Mouse (Mus musculus) G1E (cell line): Measurements from ENCODE around the gene Olfr1316. TPM values are rescaled to one million over a fixed set of nuclear protein-coding genes. Genes with fewer than 3 reads are reported as not detected.

ENCODE experiments used
- ATAC-seq: 2 replicates; pipeline ENCODE4 v1.8.0; 2016; ENCODE audit warnings: mild to moderate bottlenecking; ENCODE audit not compliant: insufficient number of reproducible peaks, poor library complexity, low FRiP score, severe bottlenecking; ENCODE audit errors: extremely low read depth
- DNase-seq: peaks from one replicate; pipeline ENCODE4 v3.0.0; 2012; ENCODE audit warnings: low spot score
- H3K27me3 ChIP-seq: 2 replicates; pipeline ENCODE4 v1.6.1; 2012; ENCODE audit warnings: mild to moderate bottlenecking, low read length, inconsistent platforms; ENCODE audit not compliant: insufficient read depth
- H3K36me3 ChIP-seq: replicated peaks from 2 replicates; pipeline ENCODE3; 2012; ENCODE audit warnings: mild to moderate bottlenecking, inconsistent platforms
- H3K4me1 ChIP-seq: 2 replicates; pipeline ENCODE4 v1.6.1; 2012; ENCODE audit warnings: low read depth, low read length, inconsistent platforms, mixed read lengths; ENCODE audit not compliant: insufficient read depth
- H3K4me3 ChIP-seq: 2 replicates; pipeline ENCODE4 v1.5.1; 2012; ENCODE audit warnings: low read depth, mild to moderate bottlenecking, inconsistent platforms, low read length, moderate library complexity, mixed read lengths
- H3K9me3 ChIP-seq: replicated peaks from 2 replicates; pipeline ENCODE4 v1.6.1; 2012; ENCODE audit warnings: inconsistent platforms
- CTCF ChIP-seq: IDR thresholded peaks from 2 replicates; pipeline ENCODE4 v1.5.1; 2012; ENCODE audit warnings: low read depth, low read length, inconsistent platforms, mixed read lengths
- GATA1 ChIP-seq: IDR thresholded peaks from 2 replicates; pipeline ENCODE4 v1.6.1; 2012; ENCODE audit warnings: borderline replicate concordance, low read length, inconsistent platforms, mixed read lengths
- GATA2 ChIP-seq: IDR thresholded peaks from 2 replicates; pipeline ENCODE4 v1.6.1; 2012; ENCODE audit warnings: low read depth, low read length, inconsistent platforms, borderline replicate concordance
- POLR2AphosphoS5 ChIP-seq: IDR thresholded peaks from 2 replicates; pipeline ENCODE4 v1.6.1; 2012; ENCODE audit warnings: low read depth, low read length, inconsistent platforms; ENCODE audit not compliant: insufficient replicate concordance
- TAL1 ChIP-seq: conservative IDR thresholded peaks from 2 replicates; pipeline ENCODE4 v1.6.1; 2012; ENCODE audit warnings: low read depth, low read length, inconsistent platforms, mixed read lengths
- polyA plus RNA-seq: library from polyadenylated mRNA; stranded (reverse); fragments of >175 nt; gene quantifications from 2 replicates; pipeline ENCODE4 v1.2.3, GENCODE M21; 2012
- total RNA-seq, 2 experiments: library from RNA; stranded (forward) in 1 of 2; stranded (reverse) in 1 of 2; fragments of 200-1000 nt in 1 of 2; fragments of >200 nt in 1 of 2; fragmentation: Nextera tagmentation in 1 of 2; gene quantifications; 2 replicates each; pipeline ENCODE4 v1.2.3; 2014 to 2017

Olfr1316 gene
- total RNA-seq (2014; fragmentation: Nextera tagmentation) (not detected in 2 replicates), total RNA-seq (2017) (0.06 and 0.11 TPM in 2 replicates), polyA plus RNA-seq (not detected in 2 replicates)

DNA sequence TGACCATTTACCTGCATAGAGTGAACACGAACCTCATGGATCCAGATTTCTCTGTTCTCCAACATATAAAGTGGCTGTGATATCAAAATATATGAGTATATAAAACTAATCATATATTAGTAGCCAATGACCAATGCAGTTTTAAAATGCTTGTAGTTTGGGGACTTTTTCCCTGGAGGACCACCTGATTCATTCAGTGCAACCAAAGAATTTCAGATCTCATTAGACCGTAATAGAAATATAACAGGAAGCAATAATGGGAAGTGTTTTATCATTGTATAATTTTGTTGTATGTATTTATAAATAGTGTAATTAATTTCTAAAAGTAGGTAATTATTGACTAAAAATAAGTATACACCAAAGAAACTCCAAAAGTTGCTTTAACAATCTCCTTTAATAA is at the start of gene Olfr1316:
TSS of gene Olfr1316 (minus strand) at position 101 of the 400 bp plus-strand sequence.
- Histone ChIP-seq H3K4me1 (no peaks in the 10 kb centered on the region), H3K9me3 (no peaks in the 10 kb centered on the region), H3K4me3 (no peak within 1 kb of the TSS), H3K36me3 (no peaks in the 10 kb centered on the region), H3K27me3 (no peaks in the 10 kb centered on the region)
- ATAC-seq (no peak), DNase-seq (no peak)
- TF ChIP-seq GATA2 (no peak), CTCF (no peak), TAL1 (no peak), POLR2AphosphoS5 (no peak)

- Histone ChIP-seq H3K27me3 (no peaks in the 10 kb centered on the region), H3K4me3 (no peak within 1 kb of the TSS), H3K9me3 (no peaks in the 10 kb centered on the region), H3K4me1 (no peaks in the 10 kb centered on the region), H3K36me3 (no peaks in the 10 kb centered on the region)
- TF ChIP-seq GATA1, result no peak
- TF ChIP-seq TAL1, result no peak
- no peak for TF ChIP-seq CTCF
- no peak for TF ChIP-seq GATA2
- no peak for TF ChIP-seq POLR2AphosphoS5
- DNase-seq (no peak), ATAC-seq (no peak)
These were observed 19.1 kb upstream of the Olfr1316 start, which contains the start of gene Olfr1318 for GRCm38 (mm10) chr2:112153898-112154297. Gene Olfr1318, plus strand, starts transcription at chr2:112154198.

DNA sequence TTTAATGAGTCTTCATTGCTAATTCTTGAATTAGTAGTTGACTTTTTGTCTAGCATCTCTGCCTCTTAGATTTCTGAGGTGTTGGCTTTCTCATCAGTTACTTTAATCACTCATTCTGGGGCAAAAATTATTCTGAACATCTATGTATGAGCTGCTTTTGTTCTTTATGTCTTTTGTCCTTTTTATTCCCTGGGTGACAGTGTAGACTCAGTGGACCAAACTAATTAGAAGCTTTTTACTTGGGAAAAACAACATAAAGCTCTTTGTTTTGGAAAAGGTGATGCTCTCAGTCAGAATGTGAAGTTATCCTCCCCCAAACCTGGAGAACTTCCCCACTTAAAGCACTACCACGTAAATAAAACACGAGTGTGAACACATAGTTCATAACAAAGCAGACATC is 5.3 kb upstream of the Olfr1316 start, which contains the start of gene Olfr1317:
TSS of gene Olfr1317 (plus strand) at position 301 of the 400 bp plus-strand sequence.
- Histone ChIP-seq H3K9me3 (no peaks in the 10 kb centered on the region), H3K36me3 (no peaks in the 10 kb centered on the region), H3K27me3 (no peaks in the 10 kb centered on the region), H3K4me1 (no peaks in the 10 kb centered on the region), H3K4me3 (no peak within 1 kb of the TSS)
- DNase-seq (no peak), ATAC-seq (no peak)
- TF ChIP-seq POLR2AphosphoS5, result no peak
- TF ChIP-seq GATA1, result no peak
- TF ChIP-seq GATA2, result no peak
- no peak for TF ChIP-seq TAL1
- TF ChIP-seq CTCF, result no peak

DNA sequence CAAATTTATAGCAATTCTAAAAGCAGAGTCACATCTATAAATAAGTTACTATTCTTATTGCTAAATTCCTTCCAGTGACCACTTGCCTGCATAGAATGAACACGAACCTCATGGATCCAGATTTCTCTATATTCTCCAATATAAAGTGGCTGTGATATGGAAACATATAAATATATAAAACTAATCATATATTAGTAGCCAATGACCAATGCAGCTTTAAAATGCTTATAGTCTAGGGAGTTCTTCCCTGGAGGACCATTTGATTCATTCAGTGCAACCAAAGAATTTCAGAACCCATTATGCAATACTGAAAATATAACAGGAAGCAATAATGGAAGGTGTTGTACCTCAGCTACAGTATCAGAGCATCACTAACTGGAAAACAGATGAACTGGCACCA is 19.4 kb downstream of the Olfr1316 start, which contains the start of gene Olfr1315-ps1:
TSS of gene Olfr1315-ps1 (minus strand) at position 101 of the 400 bp plus-strand sequence.
- TF ChIP-seq TAL1 (no peak), POLR2AphosphoS5 (no peak), GATA1 (no peak), CTCF (no peak), GATA2 (no peak)
- no peak for ATAC-seq
- H3K9me3 ChIP-seq, result no peaks in the 10 kb centered on the region
- H3K4me1 ChIP-seq, result no peaks in the 10 kb centered on the region
- DNase-seq, result no peak
- H3K36me3 ChIP-seq, result no peaks in the 10 kb centered on the region
- H3K4me3 ChIP-seq, result no peak within 1 kb of the TSS
- H3K27me3 ChIP-seq, result no peaks in the 10 kb centered on the region

GRCm38 (mm10) chr2:112096681-112097080 is 38.1 kb downstream of the Olfr1316 start, which contains the start of gene Olfr1314:
Gene Olfr1314, minus strand, starts transcription at chr2:112096781.
- TF ChIP-seq CTCF (no peak), GATA1 (no peak), GATA2 (no peak)
- Histone ChIP-seq H3K9me3 (no peaks in the 10 kb centered on the region), H3K4me3 (no peak within 1 kb of the TSS), H3K27me3 (no peaks in the 10 kb centered on the region), H3K4me1 (no peaks in the 10 kb centered on the region), H3K36me3 (no peaks in the 10 kb centered on the region)
- ATAC-seq, result no peak
- no peak for DNase-seq

DNA sequence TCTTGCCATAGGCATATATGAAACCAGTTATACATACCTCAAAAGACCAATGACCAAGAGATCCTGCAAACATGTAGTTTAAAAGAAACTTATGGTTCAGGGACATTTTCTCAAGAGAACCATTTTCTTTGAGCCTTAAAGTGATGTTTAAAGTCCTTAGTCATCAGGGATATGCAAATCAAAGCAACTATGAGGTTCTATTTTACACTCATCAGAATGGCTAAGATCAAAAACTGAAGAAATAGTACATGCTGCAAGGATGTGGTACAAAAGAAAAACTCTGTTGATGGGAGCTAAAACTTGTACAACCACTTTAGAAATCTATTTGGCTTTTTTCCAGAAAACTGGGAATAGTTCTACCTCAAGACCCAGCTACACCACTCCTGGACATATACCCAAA is 57.0 kb downstream of the Olfr1316 start, which contains the start of gene Olfr1313:
TSS of gene Olfr1313 (minus strand) at position 101 of the 400 bp plus-strand sequence.
- no peak within 1 kb of the TSS for H3K4me3 ChIP-seq
- H3K4me1 ChIP-seq, result no peaks in the 10 kb centered on the region
- DNase-seq (no peak), ATAC-seq (no peak)
- H3K36me3 ChIP-seq, result no peaks in the 10 kb centered on the region
- TF ChIP-seq POLR2AphosphoS5 (no peak), GATA2 (no peak), CTCF (no peak), GATA1 (no peak), TAL1 (no peak)
- no peaks in the 10 kb centered on the region for H3K27me3 ChIP-seq
- H3K9me3 ChIP-seq, result no peaks in the 10 kb centered on the region

Other genes starting within 250 kb of the Olfr1316 start
- gene Olfr1306, start 218.7 kb downstream of the Olfr1316 start, total RNA-seq (2014; fragmentation: Nextera tagmentation), result not detected in 2 replicates
- gene Olfr1306, start 218.7 kb downstream of the Olfr1316 start, total RNA-seq (2017), result 0.11 TPM in 1 of 2 replicates, not detected in the other
- not detected in 2 replicates for gene Olfr1306, start 218.7 kb downstream of the Olfr1316 start, polyA plus RNA-seq
- not detected in 2 replicates for gene Olfr1307, start 185.5 kb downstream of the Olfr1316 start, total RNA-seq (2014; fragmentation: Nextera tagmentation)
- gene Olfr1307, start 185.5 kb downstream of the Olfr1316 start, total RNA-seq (2017), result 0.06 and 0.11 TPM in 2 replicates
- gene Olfr1307, start 185.5 kb downstream of the Olfr1316 start, polyA plus RNA-seq, result not detected in 2 replicates
- gene Olfr1308, start 170.0 kb downstream of the Olfr1316 start, total RNA-seq (2014; fragmentation: Nextera tagmentation), result not detected in 2 replicates
- 0.27 TPM in 1 of 2 replicates, not detected in the other for gene Olfr1308, start 170.0 kb downstream of the Olfr1316 start, total RNA-seq (2017)
- gene Olfr1308, start 170.0 kb downstream of the Olfr1316 start, polyA plus RNA-seq, result not detected in 2 replicates
- gene Olfr1309, start 144.7 kb downstream of the Olfr1316 start, total RNA-seq (2014; fragmentation: Nextera tagmentation), result not detected in 2 replicates
- 0.05 and 0.06 TPM in 2 replicates for gene Olfr1309, start 144.7 kb downstream of the Olfr1316 start, total RNA-seq (2017)
- gene Olfr1309, start 144.7 kb downstream of the Olfr1316 start, polyA plus RNA-seq, result not detected in 2 replicates
- not detected in 2 replicates for gene Olfr1310, start 122.3 kb downstream of the Olfr1316 start, total RNA-seq (2014; fragmentation: Nextera tagmentation)
- under 0.01 TPM in 1 of 2 replicates, not detected in the other for gene Olfr1310, start 122.3 kb downstream of the Olfr1316 start, total RNA-seq (2017)
- not detected in 2 replicates for gene Olfr1310, start 122.3 kb downstream of the Olfr1316 start, polyA plus RNA-seq
- gene Olfr1311, start 110.6 kb downstream of the Olfr1316 start, total RNA-seq (2014; fragmentation: Nextera tagmentation), result not detected in 2 replicates
- 0.12 and 0.16 TPM in 2 replicates for gene Olfr1311, start 110.6 kb downstream of the Olfr1316 start, total RNA-seq (2017)
- gene Olfr1311, start 110.6 kb downstream of the Olfr1316 start, polyA plus RNA-seq, result not detected in 2 replicates
- not detected in 2 replicates for gene Olfr1312, start 84.7 kb downstream of the Olfr1316 start, total RNA-seq (2014; fragmentation: Nextera tagmentation)
- 0.11 and 0.23 TPM in 2 replicates for gene Olfr1312, start 84.7 kb downstream of the Olfr1316 start, total RNA-seq (2017)
- not detected in 2 replicates for gene Olfr1312, start 84.7 kb downstream of the Olfr1316 start, polyA plus RNA-seq
- gene Olfr1313, start 57.1 kb downstream of the Olfr1316 start, total RNA-seq (2014; fragmentation: Nextera tagmentation), result not detected in 2 replicates
- gene Olfr1313, start 57.1 kb downstream of the Olfr1316 start, total RNA-seq (2017), result 0.11 and 0.12 TPM in 2 replicates
- not detected in 2 replicates for gene Olfr1313, start 57.1 kb downstream of the Olfr1316 start, polyA plus RNA-seq
- gene Olfr1314, start 38.2 kb downstream of the Olfr1316 start, total RNA-seq (2014; fragmentation: Nextera tagmentation), result not detected in 2 replicates
- gene Olfr1314, start 38.2 kb downstream of the Olfr1316 start, total RNA-seq (2017), result 0.16 and 0.17 TPM in 2 replicates
- gene Olfr1314, start 38.2 kb downstream of the Olfr1316 start, polyA plus RNA-seq, result not detected in 2 replicates
- not detected in 2 replicates for gene Olfr1315-ps1, start 19.5 kb downstream of the Olfr1316 start, total RNA-seq (2014; fragmentation: Nextera tagmentation)
- gene Olfr1315-ps1, start 19.5 kb downstream of the Olfr1316 start, total RNA-seq (2017), result not detected in 2 replicates
- gene Olfr1315-ps1, start 19.5 kb downstream of the Olfr1316 start, polyA plus RNA-seq, result not detected in 2 replicates
- not detected in 2 replicates for gene Olfr1317, start 5.4 kb upstream of the Olfr1316 start, total RNA-seq (2014; fragmentation: Nextera tagmentation)
- 0.12 TPM in 1 of 2 replicates, not detected in the other for gene Olfr1317, start 5.4 kb upstream of the Olfr1316 start, total RNA-seq (2017)
- gene Olfr1317, start 5.4 kb upstream of the Olfr1316 start, polyA plus RNA-seq, result not detected in 2 replicates
- gene Olfr1318, start 19.2 kb upstream of the Olfr1316 start, total RNA-seq (2014; fragmentation: Nextera tagmentation), result not detected in 2 replicates
- 0.12 and 0.16 TPM in 2 replicates for gene Olfr1318, start 19.2 kb upstream of the Olfr1316 start, total RNA-seq (2017)
- gene Olfr1318, start 19.2 kb upstream of the Olfr1316 start, polyA plus RNA-seq, result not detected in 2 replicates
- 20.2 and 24.4 TPM in 2 replicates for gene Lpcat4, start 104.5 kb upstream of the Olfr1316 start, total RNA-seq (2014; fragmentation: Nextera tagmentation)
- 2.4 and 3.0 TPM in 2 replicates for gene Lpcat4, start 104.5 kb upstream of the Olfr1316 start, total RNA-seq (2017)
- gene Lpcat4, start 104.5 kb upstream of the Olfr1316 start, polyA plus RNA-seq, result 52.9 and 54.2 TPM in 2 replicates
- not detected in 2 replicates for gene Nutm1, start 124.3 kb upstream of the Olfr1316 start, total RNA-seq (2014; fragmentation: Nextera tagmentation)
- 0.11 and 0.17 TPM in 2 replicates for gene Nutm1, start 124.3 kb upstream of the Olfr1316 start, total RNA-seq (2017)
- 0.04 TPM in 1 of 2 replicates, not detected in the other for gene Nutm1, start 124.3 kb upstream of the Olfr1316 start, polyA plus RNA-seq
- 53.1 and 66.1 TPM in 2 replicates for gene Nop10, start 126.9 kb upstream of the Olfr1316 start, total RNA-seq (2014; fragmentation: Nextera tagmentation)
- 240 and 329 TPM in 2 replicates for gene Nop10, start 126.9 kb upstream of the Olfr1316 start, total RNA-seq (2017)
- gene Nop10, start 126.9 kb upstream of the Olfr1316 start, polyA plus RNA-seq, result 34.4 and 34.5 TPM in 2 replicates
- 55.2 and 55.9 TPM in 2 replicates for gene Slc12a6, start 130.8 kb upstream of the Olfr1316 start, total RNA-seq (2014; fragmentation: Nextera tagmentation)
- gene Slc12a6, start 130.8 kb upstream of the Olfr1316 start, total RNA-seq (2017), result 46.6 and 50.5 TPM in 2 replicates
- gene Slc12a6, start 130.8 kb upstream of the Olfr1316 start, polyA plus RNA-seq, result 3.3 and 4.2 TPM in 2 replicates
- gene Gm21985, start 131.3 kb upstream of the Olfr1316 start, total RNA-seq (2014; fragmentation: Nextera tagmentation), result not detected in 2 replicates
- gene Gm21985, start 131.3 kb upstream of the Olfr1316 start, total RNA-seq (2017), result 0.16 and 0.64 TPM in 2 replicates
- gene Gm21985, start 131.3 kb upstream of the Olfr1316 start, polyA plus RNA-seq, result not detected in 2 replicates
- gene Emc4, start 233.1 kb upstream of the Olfr1316 start, total RNA-seq (2014; fragmentation: Nextera tagmentation), result 111 and 115 TPM in 2 replicates
- 53.7 and 59.8 TPM in 2 replicates for gene Emc4, start 233.1 kb upstream of the Olfr1316 start, total RNA-seq (2017)
- 30.9 and 34.5 TPM in 2 replicates for gene Emc4, start 233.1 kb upstream of the Olfr1316 start, polyA plus RNA-seq
- 34.2 and 44.3 TPM in 2 replicates for gene Katnbl1, start 244.2 kb upstream of the Olfr1316 start, total RNA-seq (2014; fragmentation: Nextera tagmentation)
- gene Katnbl1, start 244.2 kb upstream of the Olfr1316 start, total RNA-seq (2017), result 28.2 and 28.4 TPM in 2 replicates
- gene Katnbl1, start 244.2 kb upstream of the Olfr1316 start, polyA plus RNA-seq, result 4.5 and 6.8 TPM in 2 replicates